Mouse (Mus musculus): ENCODE measurements around the gene Igf2bp2. TPM values are rescaled to one million over a fixed set of nuclear protein-coding genes. Genes with fewer than 3 reads are reported as not detected.

Gene Igf2bp2
- 1.2 and 2.0 TPM in 2 replicates for total RNA-seq (2017)

GRCm38 (mm10) chr16:22162512-22163455, at the start of gene Igf2bp2:
Igf2bp2 (minus strand) TSS chr16:22163299.
- no peak for ATAC-seq (replicated peaks; ENCODE audit: low read depth, poor library complexity, severe bottlenecking)

- ATAC-seq (replicated peaks; ENCODE audit: low read depth, poor library complexity, severe bottlenecking), result no peak
Observed at GRCm38 (mm10) chr16:22203501-22203900, 40.4 kb upstream of the Igf2bp2 start.

- no peak for ATAC-seq (replicated peaks; ENCODE audit: low read depth, poor library complexity, severe bottlenecking)
Observed at GRCm38 (mm10) chr16:22201858-22202257, 38.8 kb upstream of the Igf2bp2 start.

- no peak for ATAC-seq (replicated peaks; ENCODE audit: low read depth, poor library complexity, severe bottlenecking)
Observed at GRCm38 (mm10) chr16:22200476-22200875, 37.4 kb upstream of the Igf2bp2 start.

GRCm38 (mm10) chr16:22187366-22187765, 24.3 kb upstream of the Igf2bp2 start:
- ATAC-seq (replicated peaks; ENCODE audit: low read depth, poor library complexity, severe bottlenecking), result no peak

- no peak for ATAC-seq (replicated peaks; ENCODE audit: low read depth, poor library complexity, severe bottlenecking)
Observed at GRCm38 (mm10) chr16:22185411-22185810, 22.3 kb upstream of the Igf2bp2 start.

GRCm38 (mm10) chr16:22184113-22184512, 21.0 kb upstream of the Igf2bp2 start:
- ATAC-seq (replicated peaks; ENCODE audit: low read depth, poor library complexity, severe bottlenecking), result no peak

- ATAC-seq (replicated peaks; ENCODE audit: low read depth, poor library complexity, severe bottlenecking), result no peak
Observed at GRCm38 (mm10) chr16:22182286-22182685, 19.2 kb upstream of the Igf2bp2 start.

- no peak for ATAC-seq (replicated peaks; ENCODE audit: low read depth, poor library complexity, severe bottlenecking)
Observed at GRCm38 (mm10) chr16:22178793-22179192, 15.7 kb upstream of the Igf2bp2 start.

- ATAC-seq (replicated peaks; ENCODE audit: low read depth, poor library complexity, severe bottlenecking), result no peak
Observed at GRCm38 (mm10) chr16:22177999-22178398, 14.9 kb upstream of the Igf2bp2 start.

- no peak for ATAC-seq (replicated peaks; ENCODE audit: low read depth, poor library complexity, severe bottlenecking)
Observed at GRCm38 (mm10) chr16:22168731-22169130, 5.6 kb upstream of the Igf2bp2 start.

GRCm38 (mm10) chr16:22165556-22165955, 2.5 kb upstream of the Igf2bp2 start:
- ATAC-seq (replicated peaks; ENCODE audit: low read depth, poor library complexity, severe bottlenecking), result no peak

GRCm38 (mm10) chr16:22164446-22164845, 1.3 kb upstream of the Igf2bp2 start:
- no peak for ATAC-seq (replicated peaks; ENCODE audit: low read depth, poor library complexity, severe bottlenecking)

- ATAC-seq (replicated peaks; ENCODE audit: low read depth, poor library complexity, severe bottlenecking), result no peak
Observed at GRCm38 (mm10) chr16:22163456-22163851, 355 bp upstream of the Igf2bp2 start.

- no peak for ATAC-seq (replicated peaks; ENCODE audit: low read depth, poor library complexity, severe bottlenecking)
Observed at GRCm38 (mm10) chr16:22162066-22162511, 1.0 kb downstream of the Igf2bp2 start.

GRCm38 (mm10) chr16:22161351-22162065, 1.6 kb downstream of the Igf2bp2 start:
- ATAC-seq (replicated peaks; ENCODE audit: low read depth, poor library complexity, severe bottlenecking), result no peak

- no peak for ATAC-seq (replicated peaks; ENCODE audit: low read depth, poor library complexity, severe bottlenecking)
Observed at GRCm38 (mm10) chr16:22160386-22161145, 2.5 kb downstream of the Igf2bp2 start.

- ATAC-seq (replicated peaks; ENCODE audit: low read depth, poor library complexity, severe bottlenecking), result no peak
Observed at GRCm38 (mm10) chr16:22152941-22153444, 10.1 kb downstream of the Igf2bp2 start.

GRCm38 (mm10) chr16:22151706-22152315, 11.3 kb downstream of the Igf2bp2 start:
- no peak for ATAC-seq (replicated peaks; ENCODE audit: low read depth, poor library complexity, severe bottlenecking)

- ATAC-seq (replicated peaks; ENCODE audit: low read depth, poor library complexity, severe bottlenecking), result no peak
Observed at GRCm38 (mm10) chr16:22150421-22150820, 12.7 kb downstream of the Igf2bp2 start.

All from common myeloid progenitor, adult 5-6 weeks (primary cell).